Mouse (Mus musculus) testis, adult 2 months (tissue): ENCODE measurements at regions not wholly inside any gene's neighbourhood (a gene's known extent, or its start where the extent isn't known, plus 50 kb on each side); places are given as distances from the start of the nearest gene placed in this dataset.

Experiments
- H3K27ac ChIP-seq: fragments of 200-500 bp; 2 replicates; pipeline ENCODE4 v1.5.1; 2012; ENCODE audit warnings: low read depth, low read length; ENCODE audit not compliant: control insufficient read depth, insufficient read depth
- H3K27me3 ChIP-seq: fragments of 200-500 bp; 2 replicates; pipeline ENCODE4 v1.6.1; 2012; ENCODE audit warnings: mild to moderate bottlenecking, low read length, moderate library complexity; ENCODE audit not compliant: control insufficient read depth, insufficient read depth
- H3K36me3 ChIP-seq: fragments of 200-500 bp; 2 replicates; pipeline ENCODE4 v1.6.1; 2012; ENCODE audit warnings: mild to moderate bottlenecking, low read length; ENCODE audit not compliant: control insufficient read depth, insufficient read depth
- H3K4me1 ChIP-seq: fragments of 200-500 bp; 2 replicates; pipeline ENCODE4 v1.6.1; 2012; ENCODE audit warnings: low read length; ENCODE audit not compliant: control insufficient read depth, insufficient read depth
- H3K4me3 ChIP-seq: fragments of 200-500 bp; 2 replicates; pipeline ENCODE4 v1.5.1; 2012; ENCODE audit warnings: low read depth, mild to moderate bottlenecking, low read length, moderate library complexity, mixed read lengths; ENCODE audit not compliant: control insufficient read depth
- CTCF ChIP-seq: fragments of 200-500 bp; IDR thresholded peaks from 2 replicates; pipeline ENCODE4 v1.5.1; 2012; ENCODE audit warnings: low read depth, mild to moderate bottlenecking, inconsistent platforms, low read length, moderate library complexity; ENCODE audit not compliant: control insufficient read depth, insufficient read depth, insufficient replicate concordance
- POLR2A ChIP-seq: fragments of 200-500 bp; IDR thresholded peaks from 2 replicates; pipeline ENCODE4 v1.6.1; 2012; ENCODE audit warnings: low read depth, mild to moderate bottlenecking, inconsistent platforms, low read length, moderate library complexity; ENCODE audit not compliant: control insufficient read depth

DNA sequence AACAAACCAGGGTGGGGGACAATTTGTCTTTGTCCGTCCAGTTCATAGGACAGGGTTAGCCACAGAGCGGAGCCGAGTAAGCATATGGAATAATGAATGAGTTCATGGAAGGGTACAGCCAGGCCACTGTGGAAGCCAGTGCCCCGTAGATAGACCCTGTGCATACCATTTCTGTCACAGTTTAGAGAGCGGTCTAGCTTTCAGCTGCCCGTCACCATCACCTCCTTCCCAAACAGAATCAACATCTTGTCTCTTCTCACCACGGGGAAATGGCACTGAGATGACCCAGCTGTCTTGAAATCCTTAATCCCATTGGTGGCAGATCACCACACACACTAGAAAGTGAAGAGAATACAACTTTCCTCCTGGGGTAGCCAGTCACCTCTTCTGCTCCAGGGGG lies 178.7 kb downstream of the Zfp36l1 start:
- no peak overlapping the region for H3K27ac ChIP-seq
- H3K36me3 ChIP-seq, result no peaks in the 10 kb centered on the region
- peaks cover 10% of the 10 kb centered on the region for H3K4me1 ChIP-seq
- H3K27me3 ChIP-seq, result no peaks in the 10 kb centered on the region
- no peak overlapping the region for H3K4me3 ChIP-seq
- TF ChIP-seq POLR2A (no peak), CTCF (no peak)

DNA sequence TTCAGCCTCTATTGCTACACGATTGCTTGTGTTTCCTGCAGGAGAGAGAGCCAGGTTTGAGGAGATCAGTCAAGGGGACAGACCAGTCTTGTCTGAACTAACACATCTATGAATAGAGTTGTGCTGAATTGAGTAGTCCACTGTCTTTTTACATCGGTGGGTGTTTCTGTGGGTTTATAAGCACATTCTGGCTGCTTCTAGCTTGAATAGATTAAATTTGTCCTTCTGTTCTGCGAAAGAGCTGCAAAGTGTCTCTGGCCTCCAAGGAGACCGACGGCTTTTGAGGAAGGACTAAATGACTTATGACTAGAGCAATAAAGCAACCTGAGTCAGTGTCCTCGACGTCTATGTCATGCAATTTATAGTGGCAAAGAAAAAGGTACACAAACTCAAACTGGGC lies 179.9 kb downstream of the Zfp36l1 start:
- Histone ChIP-seq H3K27ac (no peak overlapping the region), H3K27me3 (no peaks in the 10 kb centered on the region), H3K4me1 (peaks cover 10% of the 10 kb centered on the region), H3K36me3 (no peaks in the 10 kb centered on the region), H3K4me3 (no peak overlapping the region)
- TF ChIP-seq POLR2A (no peak), CTCF (no peak)

DNA sequence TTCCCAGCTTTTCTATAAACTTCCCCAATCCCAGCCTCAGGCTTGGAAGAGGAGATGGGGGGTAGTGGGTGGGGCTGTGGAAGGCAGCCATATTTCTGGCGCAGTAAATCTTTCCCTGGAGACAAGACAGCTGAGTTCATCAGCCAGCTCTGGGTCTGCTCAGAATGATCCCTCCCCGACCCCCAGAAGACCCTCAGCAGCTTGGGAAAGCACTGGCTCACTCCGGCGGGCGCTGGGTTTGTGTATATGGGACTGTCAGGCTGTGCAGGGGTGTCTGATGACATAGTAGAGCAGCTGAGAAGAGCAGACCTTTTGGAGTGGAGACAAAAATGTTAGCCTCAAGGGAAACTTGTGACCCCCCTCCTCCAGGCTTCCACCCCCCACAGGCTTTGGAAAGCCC lies 181.4 kb downstream of the Zfp36l1 start:
- TF ChIP-seq POLR2A, result no peak
- TF ChIP-seq CTCF, result no peak
- no peaks in the 10 kb centered on the region for H3K36me3 ChIP-seq
- no peak overlapping the region for H3K27ac ChIP-seq
- H3K27me3 ChIP-seq, result no peaks in the 10 kb centered on the region
- peaks cover 10% of the 10 kb centered on the region for H3K4me1 ChIP-seq
- no peak overlapping the region for H3K4me3 ChIP-seq

DNA sequence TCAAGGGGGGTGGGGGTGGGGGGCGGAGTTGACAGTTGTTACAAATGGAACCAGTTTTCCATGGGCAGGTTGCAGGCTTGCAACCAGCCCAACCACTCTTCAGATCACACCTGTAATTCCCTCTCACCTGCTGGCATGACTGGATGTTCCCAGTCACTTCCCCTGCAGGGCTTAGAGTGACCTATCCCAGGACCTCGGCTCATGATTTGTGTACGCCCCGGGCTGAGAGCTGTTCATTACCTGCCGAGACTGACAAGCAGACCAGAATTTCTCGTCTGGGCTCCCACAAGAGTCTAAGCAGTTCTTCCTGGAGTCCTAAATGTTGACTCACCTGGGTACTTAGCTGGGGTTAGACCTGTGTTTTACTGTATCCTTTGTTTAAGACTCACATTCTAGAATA lies 183.0 kb downstream of the Zfp36l1 start:
- Histone ChIP-seq H3K27ac (no peak overlapping the region), H3K36me3 (no peaks in the 10 kb centered on the region), H3K4me3 (no peak overlapping the region), H3K27me3 (no peaks in the 10 kb centered on the region), H3K4me1 (peaks cover 10% of the 10 kb centered on the region)
- TF ChIP-seq POLR2A (no peak), CTCF (no peak)

DNA sequence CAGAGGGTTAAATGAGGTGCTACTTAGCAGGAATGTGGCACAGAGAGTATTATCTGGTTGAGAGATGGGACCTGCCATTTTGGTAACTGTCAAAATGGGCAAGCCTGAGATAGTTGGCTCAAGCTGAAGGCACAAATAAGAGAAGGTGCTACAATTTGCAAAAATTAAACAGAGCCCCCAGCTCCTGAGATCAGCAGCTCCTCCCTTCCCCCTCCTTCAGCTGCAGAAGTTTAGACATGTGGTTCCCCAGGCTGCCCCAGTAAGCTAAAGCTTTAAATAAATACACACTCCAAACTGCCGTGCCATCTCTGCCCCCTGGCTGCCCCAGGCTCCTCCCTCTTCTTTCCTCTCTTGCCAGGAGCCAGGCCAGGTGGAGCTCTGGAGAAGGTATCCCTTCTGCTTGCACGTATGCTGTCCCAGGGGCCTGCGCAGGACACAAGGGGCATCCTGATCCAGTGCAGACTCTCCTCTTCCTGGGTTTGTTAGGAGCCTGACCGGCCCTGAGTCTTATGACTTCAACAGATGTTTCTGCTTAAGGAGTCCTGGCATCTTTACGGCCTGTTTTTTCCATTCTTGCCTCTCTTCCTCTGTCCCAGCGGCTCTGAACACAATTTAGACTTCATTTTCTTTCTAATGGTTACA lies 184.0 kb downstream of the Zfp36l1 start:
- TF ChIP-seq POLR2A, result no peak
- TF ChIP-seq CTCF, result no peak

DNA sequence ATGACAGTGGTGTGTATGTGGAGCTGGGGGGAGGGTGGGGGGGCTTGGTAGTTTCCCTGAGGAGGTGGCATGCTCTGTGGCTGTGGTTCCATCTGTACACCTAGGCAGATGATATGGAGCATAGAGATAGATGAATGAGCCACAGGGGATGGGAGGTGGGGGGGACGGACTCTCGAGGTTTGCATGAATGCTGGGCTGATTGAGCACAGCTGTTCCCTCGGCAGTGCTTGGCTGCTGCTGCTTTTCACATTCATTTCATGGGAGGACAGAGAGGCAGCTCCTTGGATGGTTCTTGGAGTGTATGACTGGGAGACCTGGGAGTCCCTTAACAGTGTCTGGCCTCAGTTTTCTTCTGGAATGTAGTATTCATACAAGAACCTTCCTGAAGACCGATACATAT lies 184.5 kb downstream of the Zfp36l1 start:
- Histone ChIP-seq H3K27ac (no peak overlapping the region), H3K27me3 (no peaks in the 10 kb centered on the region), H3K4me3 (no peak overlapping the region), H3K4me1 (peaks cover 10% of the 10 kb centered on the region), H3K36me3 (no peaks in the 10 kb centered on the region)
- TF ChIP-seq POLR2A, result no peak
- no peak for TF ChIP-seq CTCF

More for the DNA sequence above, 184.0 kb downstream of the Zfp36l1 start:
- Histone ChIP-seq H3K36me3 (no peaks in the 10 kb centered on the region), H3K27me3 (no peaks in the 10 kb centered on the region), H3K4me3 (no peak overlapping the region), H3K27ac (peak overlapping the region; percentile 64; the same call in 1 of the 2 replicates), H3K4me1 (peaks cover 10% of the 10 kb centered on the region)

DNA sequence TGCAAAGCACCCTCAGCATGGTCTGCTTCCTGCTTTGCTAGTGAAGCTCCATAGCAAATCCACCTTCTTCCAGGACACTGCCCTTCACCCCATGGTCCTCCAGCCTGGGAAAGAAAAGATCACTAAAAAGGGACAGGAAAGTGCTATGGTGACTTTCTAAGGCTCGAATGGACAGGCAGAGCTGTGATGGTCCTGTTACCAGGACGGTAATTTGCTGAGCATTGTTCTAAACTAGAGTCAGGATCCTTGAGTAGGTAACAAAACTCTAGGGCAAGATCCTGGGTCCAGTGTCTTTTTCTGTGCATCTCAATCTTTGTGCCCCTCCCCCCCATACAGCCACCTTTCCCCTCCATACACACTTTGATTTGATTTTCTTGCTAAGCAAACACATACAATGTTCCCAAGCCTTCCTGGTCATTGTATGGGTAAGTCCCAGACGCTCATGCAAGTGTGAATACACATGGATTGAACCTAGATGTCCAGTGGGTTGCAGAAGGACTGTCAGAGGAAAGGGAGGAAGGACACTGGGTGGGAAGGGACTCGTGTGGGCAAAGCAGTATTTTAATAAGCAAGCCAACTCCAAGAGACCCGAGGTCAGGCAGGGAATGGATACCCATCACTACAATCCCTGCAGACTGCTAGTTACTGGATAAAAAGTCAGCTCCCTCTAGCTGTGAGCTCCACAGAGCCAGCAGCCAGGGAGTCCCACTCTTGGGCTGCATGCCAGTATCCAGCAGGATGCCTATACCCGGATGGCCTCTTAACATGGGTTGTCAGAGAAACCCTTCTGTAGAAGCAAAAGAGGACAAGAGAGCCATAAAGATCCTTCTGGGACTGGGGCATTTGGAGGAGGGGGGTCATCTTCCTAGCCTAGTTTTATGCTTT lies 186.9 kb downstream of the Zfp36l1 start:
- no peak for TF ChIP-seq CTCF
- TF ChIP-seq POLR2A, result no peak
- H3K4me1 ChIP-seq, result peaks cover 8% of the 10 kb centered on the region
- no peaks in the 10 kb centered on the region for H3K27me3 ChIP-seq
- no peak overlapping the region for H3K27ac ChIP-seq
- H3K36me3 ChIP-seq, result no peaks in the 10 kb centered on the region
- no peak overlapping the region for H3K4me3 ChIP-seq
